Mouse (Mus musculus) forebrain, embryonic 10.5 days (tissue): ENCODE results near the gene Ifna16. TPM values are rescaled to one million over a fixed set of nuclear protein-coding genes. Genes with fewer than 3 reads are reported as not detected.
A peak's percentile ranks its signal among the peaks of the same experiment; 100 is the strongest.

Source experiments
- DNase-seq: peaks from one replicate; pipeline ENCODE4 v3.0.0-alpha.2; 2017; ENCODE audit warnings: low spot score; ENCODE audit errors: extremely low spot score
- H3K27ac ChIP-seq: fragments of 300-500 bp; sonication (generic); 2 replicates; pipeline ENCODE4 v1.5.1; 2016; ENCODE audit warnings: mild to moderate bottlenecking
- H3K27me3 ChIP-seq: fragments of 300-500 bp; sonication (generic); 2 replicates; pipeline ENCODE4 v1.6.1; 2016; ENCODE audit warnings: mild to moderate bottlenecking; ENCODE audit not compliant: poor library complexity, severe bottlenecking
- H3K36me3 ChIP-seq: fragments of 300-500 bp; sonication (generic); replicated peaks from 2 replicates; pipeline ENCODE4 v1.6.1; 2016; ENCODE audit warnings: mild to moderate bottlenecking, moderate library complexity
- H3K4me1 ChIP-seq: fragments of 300-500 bp; sonication (generic); 2 replicates; pipeline ENCODE4 v1.6.1; 2016
- H3K4me3 ChIP-seq: fragments of 300-500 bp; sonication (generic); 2 replicates; pipeline ENCODE4 v1.5.1; 2016; ENCODE audit warnings: mild to moderate bottlenecking, moderate library complexity
- H3K9me3 ChIP-seq: fragments of 300-500 bp; sonication (generic); 2 replicates; pipeline ENCODE4 v1.6.1; 2016; ENCODE audit warnings: mild to moderate bottlenecking, moderate library complexity
- WGBS: fragments of 180-500 bp; shearing (Covaris S2); methylation state at CpG from one replicate; pipeline ENCODE4 v1.1.7; 2016; 5-methylcytosine and 5-hydroxymethylcytosine counted together
- polyA plus RNA-seq: library from polyadenylated mRNA; unstranded; fragments of >200 nt; fragmentation: Nextera tagmentation; extraction: Ambion mirVana; gene quantifications from 2 replicates; pipeline ENCODE4 v1.2.1, GENCODE M21; 2016

The Ifna16 gene
- polyA plus RNA-seq: not detected in 2 replicates

GRCm38 (mm10) chr4:88676824-88677223 lies at the start of gene Ifna16:
Gene Ifna16, minus strand, starts transcription at chr4:88676924.
- H3K27ac ChIP-seq: no peak within 1 kb of the TSS
- no peak for DNase-seq
- no peak within 1 kb of the TSS for H3K4me3 ChIP-seq
- H3K9me3 ChIP-seq: no peaks in the 10 kb centered on the region
- no peaks in the 10 kb centered on the region for H3K27me3 ChIP-seq
- H3K36me3 ChIP-seq: no peaks in the 10 kb centered on the region
- 84% methylated on average over 1 of the region's 1 CpGs for WGBS
- H3K4me1 ChIP-seq: no peaks in the 10 kb centered on the region

- H3K4me3 ChIP-seq: no peak overlapping the region
- H3K27me3 ChIP-seq: no peaks in the 10 kb centered on the region
- peaks cover 27% of the 10 kb centered on the region for H3K36me3 ChIP-seq
- DNase-seq: no peak
- H3K27ac ChIP-seq: no peak overlapping the region
- H3K4me1 ChIP-seq: peaks cover 30% of the 10 kb centered on the region
- 66% methylated on average over 8 of the region's 8 CpGs for WGBS
- H3K9me3 ChIP-seq: no peaks in the 10 kb centered on the region; the same call in 1 of the 2 replicates
Observed at GRCm38 (mm10) chr4:88723497-88724090, 46.9 kb upstream of the Ifna16 start.

- Histone ChIP-seq H3K4me3 (peak within 1 kb of the TSS; percentile 95), H3K9me3 (no peaks in the 10 kb centered on the region; the same call in 1 of the 2 replicates), H3K27ac (peak within 1 kb of the TSS; percentile 99), H3K4me1 (peaks cover 40% of the 10 kb centered on the region), H3K27me3 (no peaks in the 10 kb centered on the region), H3K36me3 (peaks cover 42% of the 10 kb centered on the region)
- peak; percentile 97 for DNase-seq
- WGBS: under 1% methylated on average over 82 of the region's 82 CpGs
Observed at GRCm38 (mm10) chr4:88721791-88722721, 45.3 kb upstream of the Ifna16 start, which contains the start of the genes Gm26566 and Klhl9. Gene Gm26566, plus strand, starts transcription at chr4:88721805. Gene Klhl9, minus strand, starts transcription at chr4:88722465.

GRCm38 (mm10) chr4:88718715-88719114 lies 42.0 kb upstream of the Ifna16 start:
- no peak for DNase-seq
- no peaks in the 10 kb centered on the region for H3K27me3 ChIP-seq
- H3K4me3 ChIP-seq: peak overlapping the region; percentile 95
- H3K4me1 ChIP-seq: peaks cover 40% of the 10 kb centered on the region
- H3K36me3 ChIP-seq: peaks cover 75% of the 10 kb centered on the region
- no peak overlapping the region for H3K27ac ChIP-seq
- H3K9me3 ChIP-seq: peaks cover 10% of the 10 kb centered on the region
- WGBS: 82% methylated on average over 1 of the region's 1 CpGs

GRCm38 (mm10) chr4:88715059-88715458 lies 38.3 kb upstream of the Ifna16 start:
- peaks cover 74% of the 10 kb centered on the region for H3K36me3 ChIP-seq
- no peak for DNase-seq
- H3K4me3 ChIP-seq: no peak overlapping the region
- no peaks in the 10 kb centered on the region for H3K27me3 ChIP-seq
- peaks cover 10% of the 10 kb centered on the region for H3K9me3 ChIP-seq
- H3K4me1 ChIP-seq: peaks cover 23% of the 10 kb centered on the region
- no peak overlapping the region for H3K27ac ChIP-seq

- DNase-seq: no peak
- Histone ChIP-seq H3K9me3 (peaks cover 10% of the 10 kb centered on the region), H3K4me1 (peaks cover 15% of the 10 kb centered on the region), H3K4me3 (no peak overlapping the region), H3K27ac (no peak overlapping the region), H3K36me3 (peaks cover 70% of the 10 kb centered on the region), H3K27me3 (no peaks in the 10 kb centered on the region)
- 100% methylated on average over 1 of the region's 1 CpGs for WGBS
Observed at GRCm38 (mm10) chr4:88714281-88714680, 37.6 kb upstream of the Ifna16 start.

- 95% methylated on average over 1 of the region's 1 CpGs for WGBS
- Histone ChIP-seq H3K36me3 (0 out of 2 replicates have a peak, but pooled peaks cover 4% of the 10 kb centered on the region), H3K9me3 (no peaks in the 10 kb centered on the region; the same call in 1 of the 2 replicates), H3K4me3 (no peak overlapping the region), H3K27me3 (no peaks in the 10 kb centered on the region), H3K4me1 (no peaks in the 10 kb centered on the region), H3K27ac (no peak overlapping the region)
- no peak for DNase-seq
Observed at GRCm38 (mm10) chr4:88707128-88707826, 30.6 kb upstream of the Ifna16 start.

- Histone ChIP-seq H3K27me3 (no peaks in the 10 kb centered on the region), H3K4me1 (no peaks in the 10 kb centered on the region), H3K27ac (no peak overlapping the region), H3K4me3 (no peak overlapping the region), H3K36me3 (0 out of 2 replicates have a peak, but pooled peaks cover 4% of the 10 kb centered on the region), H3K9me3 (no peaks in the 10 kb centered on the region)
- DNase-seq: no peak
- 54% methylated on average over 3 of the region's 3 CpGs for WGBS
Observed at GRCm38 (mm10) chr4:88705924-88706323, 29.2 kb upstream of the Ifna16 start.

GRCm38 (mm10) chr4:88699301-88699700 lies 22.6 kb upstream of the Ifna16 start:
- H3K4me1 ChIP-seq: no peaks in the 10 kb centered on the region
- DNase-seq: no peak
- H3K36me3 ChIP-seq: no peaks in the 10 kb centered on the region
- no peaks in the 10 kb centered on the region for H3K9me3 ChIP-seq
- no peak overlapping the region for H3K4me3 ChIP-seq
- 90% methylated on average over 1 of the region's 1 CpGs for WGBS
- no peak overlapping the region for H3K27ac ChIP-seq
- H3K27me3 ChIP-seq: no peaks in the 10 kb centered on the region

GRCm38 (mm10) chr4:88698781-88699180 lies 22.1 kb upstream of the Ifna16 start:
- DNase-seq: no peak
- Histone ChIP-seq H3K27me3 (no peaks in the 10 kb centered on the region), H3K4me1 (no peaks in the 10 kb centered on the region), H3K9me3 (no peaks in the 10 kb centered on the region), H3K36me3 (no peaks in the 10 kb centered on the region), H3K27ac (no peak overlapping the region), H3K4me3 (no peak overlapping the region)
- 87% methylated on average over 5 of the region's 5 CpGs for WGBS

- Histone ChIP-seq H3K9me3 (no peaks in the 10 kb centered on the region), H3K27ac (no peak overlapping the region), H3K4me1 (no peaks in the 10 kb centered on the region), H3K36me3 (no peaks in the 10 kb centered on the region), H3K4me3 (no peak overlapping the region), H3K27me3 (no peaks in the 10 kb centered on the region)
- WGBS: 78% methylated on average over 4 of the region's 4 CpGs
- DNase-seq: no peak
Observed at GRCm38 (mm10) chr4:88697753-88698152, 21.0 kb upstream of the Ifna16 start.

GRCm38 (mm10) chr4:88697108-88697507 lies 20.4 kb upstream of the Ifna16 start:
- no peaks in the 10 kb centered on the region for H3K4me1 ChIP-seq
- H3K36me3 ChIP-seq: no peaks in the 10 kb centered on the region
- no peak overlapping the region for H3K4me3 ChIP-seq
- WGBS: 69% methylated on average over 6 of the region's 6 CpGs
- no peaks in the 10 kb centered on the region for H3K9me3 ChIP-seq
- no peak for DNase-seq
- H3K27me3 ChIP-seq: no peaks in the 10 kb centered on the region
- H3K27ac ChIP-seq: no peak overlapping the region
